Mouse (Mus musculus) G1E (cell line): ENCODE measurements at regions not wholly inside any gene's neighbourhood (a gene's known extent, or its start where the extent isn't known, plus 50 kb on each side); places are given as distances from the start of the nearest gene placed in this dataset.

Experiments used
- CTCF ChIP-seq: IDR thresholded peaks from 2 replicates; pipeline ENCODE4 v1.5.1; 2012; ENCODE audit warnings: low read depth, low read length, inconsistent platforms, mixed read lengths
- GATA1 ChIP-seq: IDR thresholded peaks from 2 replicates; pipeline ENCODE4 v1.6.1; 2012; ENCODE audit warnings: borderline replicate concordance, low read length, inconsistent platforms, mixed read lengths
- POLR2AphosphoS5 ChIP-seq: IDR thresholded peaks from 2 replicates; pipeline ENCODE4 v1.6.1; 2012; ENCODE audit warnings: low read depth, low read length, inconsistent platforms; ENCODE audit not compliant: insufficient replicate concordance
- TAL1 ChIP-seq: conservative IDR thresholded peaks from 2 replicates; pipeline ENCODE4 v1.6.1; 2012; ENCODE audit warnings: low read depth, low read length, inconsistent platforms, mixed read lengths

DNA sequence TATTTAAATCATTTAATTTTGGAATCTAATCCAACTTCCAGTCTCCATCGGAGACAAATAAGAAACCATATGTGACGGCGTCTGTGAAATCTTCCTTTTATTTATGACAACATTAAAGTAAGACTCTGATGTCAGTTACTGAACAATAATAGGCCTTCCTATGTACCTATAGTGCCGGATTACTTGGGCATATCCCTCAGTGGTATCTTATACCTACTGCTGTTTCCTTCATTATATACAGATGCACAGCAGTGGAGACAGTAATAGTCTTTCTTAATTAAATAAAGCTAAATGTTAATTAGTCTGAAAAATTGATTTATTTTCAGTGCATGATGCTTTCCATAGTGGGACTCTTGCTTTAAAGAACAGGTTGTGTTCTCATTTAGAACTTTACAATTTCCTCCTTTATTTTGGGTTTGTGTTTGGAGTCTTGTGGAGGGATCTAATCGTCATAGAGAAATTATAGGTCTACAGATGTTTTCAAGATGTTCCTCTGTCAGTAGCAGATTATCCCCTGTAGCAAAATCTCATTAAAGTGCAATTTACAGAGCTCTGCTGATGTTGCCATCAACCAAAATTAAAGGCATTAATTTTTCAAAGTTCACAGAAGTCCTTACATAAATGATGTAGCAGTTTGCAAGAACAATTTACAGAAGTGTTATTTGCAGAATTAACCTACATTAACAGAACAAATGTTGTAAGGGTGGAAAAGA lies 97.3 kb upstream of the Zic1 start:
- TF ChIP-seq CTCF (no peak), GATA1 (no peak), POLR2AphosphoS5 (no peak), TAL1 (no peak)
